Mouse (Mus musculus) lung, postnatal 0 days (tissue): ENCODE measurements around the gene Nradd. TPM values are rescaled to one million over a fixed set of nuclear protein-coding genes. Genes with fewer than 3 reads are reported as not detected.
A peak's percentile ranks its signal among the peaks of the same experiment; 100 is the strongest.

Experiments
- ATAC-seq: fragments of 200-750 bp; cut with Nextera tagmentation; 2 replicates; pipeline ENCODE4 v1.8.0; 2017; ENCODE audit warnings: moderate library complexity
- DNase-seq: peaks from one replicate; pipeline ENCODE4 v3.0.0-alpha.2; 2016; ENCODE audit warnings: low spot score
- H3K27ac ChIP-seq: fragments of 300-500 bp; sonication (generic); 2 replicates; pipeline ENCODE4 v1.5.1; 2014; ENCODE audit warnings: antibody characterized with exemption, mild to moderate bottlenecking, low read length, mixed read lengths
- H3K27me3 ChIP-seq: fragments of 300-500 bp; sonication (generic); replicated peaks from 2 replicates; pipeline ENCODE4 v1.6.1; 2014; ENCODE audit warnings: low read length, mixed read lengths; ENCODE audit not compliant: insufficient read depth
- H3K36me3 ChIP-seq: fragments of 300-500 bp; sonication (generic); 2 replicates; pipeline ENCODE4 v1.6.1; 2014; ENCODE audit warnings: low read length, mixed read lengths; ENCODE audit not compliant: insufficient read depth
- H3K4me1 ChIP-seq: fragments of 300-500 bp; sonication (generic); 2 replicates; pipeline ENCODE4 v1.6.1; 2014; ENCODE audit warnings: antibody characterized with exemption, low read depth, low read length, mixed read lengths; ENCODE audit not compliant: insufficient read depth
- H3K4me2 ChIP-seq: fragments of 300-500 bp; sonication (generic); replicated peaks from 2 replicates; pipeline ENCODE4 v1.6.1; 2014; ENCODE audit warnings: low read depth, mild to moderate bottlenecking, low read length, moderate library complexity, mixed read lengths
- H3K4me3 ChIP-seq: fragments of 300-500 bp; sonication (generic); 2 replicates; pipeline ENCODE4 v1.5.1; 2014; ENCODE audit warnings: low read depth, low read length
- H3K9ac ChIP-seq: fragments of 300-500 bp; sonication (generic); replicated peaks from 2 replicates; pipeline ENCODE4 v1.6.1; 2014; ENCODE audit warnings: low read depth, mild to moderate bottlenecking
- H3K9me3 ChIP-seq: fragments of 300-500 bp; sonication (generic); 2 replicates; pipeline ENCODE4 v1.6.1; 2016; ENCODE audit warnings: low read length, mixed read lengths
- CTCF ChIP-seq: IDR thresholded peaks from 2 replicates; pipeline ENCODE4 v1.5.1; 2016; ENCODE audit warnings: antibody characterized with exemption, mild to moderate bottlenecking
- EP300 ChIP-seq: IDR thresholded peaks from 2 replicates; pipeline ENCODE4 v1.6.1; 2016; ENCODE audit warnings: antibody characterized with exemption, mild to moderate bottlenecking, control low read depth
- WGBS: fragments of 180-500 bp; shearing (Covaris S2); extraction: QIAGEN DNeasy Blood & Tissue Kit; methylation state at CpG from one replicate; pipeline ENCODE4 v1.1.7; 2014; 5-methylcytosine and 5-hydroxymethylcytosine counted together
- polyA plus RNA-seq: library from polyadenylated mRNA; unstranded; fragments of >200 nt; fragmentation: Nextera tagmentation; extraction: Ambion mirVana; gene quantifications from 2 replicates; pipeline ENCODE4 v1.2.1, GENCODE M21; 2015

Gene Nradd
- polyA plus RNA-seq, 1 experiment from 2014 or later: 45.2 TPM

DNA sequence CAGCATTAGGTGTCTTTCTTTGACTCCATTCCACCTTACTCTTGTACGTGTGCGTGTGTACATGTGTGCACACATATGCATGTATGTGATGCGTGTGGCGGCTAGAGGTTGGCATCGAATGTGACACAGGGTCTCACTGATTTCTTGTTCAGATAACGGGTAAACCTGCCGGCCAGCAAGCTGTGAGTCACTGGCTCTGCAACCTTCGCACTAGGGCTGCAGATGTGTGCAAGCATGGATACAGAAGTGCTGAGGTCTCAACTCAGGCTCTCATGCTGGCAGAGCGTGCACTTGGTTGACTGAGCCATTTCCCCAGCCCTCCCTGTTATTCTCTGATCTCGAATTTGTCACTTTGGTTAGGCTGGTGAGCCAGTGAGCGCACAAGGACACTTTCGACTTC lies 35.3 kb upstream of the Nradd start:
- H3K4me3 ChIP-seq: no peak overlapping the region
- H3K27ac ChIP-seq: no peak overlapping the region
- DNase-seq: no peak
- TF ChIP-seq CTCF (no peak), EP300 (no peak)
- no peaks in the 10 kb centered on the region for H3K9me3 ChIP-seq
- no peak for ATAC-seq
- H3K4me1 ChIP-seq: peaks cover 17% of the 10 kb centered on the region; the same call in 1 of the 2 replicates
- WGBS: 87% methylated on average over 12 of the region's 12 CpGs
- H3K27me3 ChIP-seq: no peaks in the 10 kb centered on the region
- H3K9ac ChIP-seq: no peak overlapping the region
- no peak overlapping the region for H3K4me2 ChIP-seq
- no peaks in the 10 kb centered on the region for H3K36me3 ChIP-seq

DNA sequence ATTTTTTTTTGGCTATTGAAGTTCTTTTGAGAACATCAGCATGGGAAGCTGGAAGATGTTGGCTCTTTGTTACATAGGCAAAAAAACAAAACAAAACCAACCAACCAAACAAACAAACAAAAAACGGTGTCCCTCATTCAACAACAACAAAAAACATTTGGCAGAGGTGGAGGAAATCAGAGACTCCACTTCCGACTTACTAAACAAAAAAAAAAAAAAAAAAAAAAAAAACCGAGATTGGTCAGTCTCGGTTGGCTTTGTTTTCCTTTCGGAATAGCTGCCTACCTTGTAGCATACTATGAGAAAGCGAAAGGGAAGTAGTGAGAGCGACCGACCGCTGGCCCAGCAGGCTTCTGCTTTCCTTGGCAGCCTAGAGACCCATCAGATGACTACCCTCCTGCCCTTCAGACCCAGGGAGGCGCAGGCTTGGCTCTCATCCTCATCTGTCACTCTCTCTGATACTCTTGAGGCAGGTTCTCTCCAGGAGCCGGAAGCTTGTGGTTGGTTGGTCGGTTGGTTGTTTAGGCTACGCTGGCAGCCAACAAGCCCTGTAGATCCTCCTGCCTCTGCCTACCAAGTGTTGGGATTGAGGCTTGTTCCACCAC lies 33.3 kb upstream of the Nradd start:
- H3K4me1 ChIP-seq: peaks cover 18% of the 10 kb centered on the region; the same call in 1 of the 2 replicates
- peak overlapping the region; percentile 91 for H3K27ac ChIP-seq
- H3K36me3 ChIP-seq: no peaks in the 10 kb centered on the region
- H3K9ac ChIP-seq: peak overlapping the region; percentile 61
- no peak for TF ChIP-seq CTCF
- no peak for TF ChIP-seq EP300
- DNase-seq (peak; percentile 64), ATAC-seq (no peak)
- H3K9me3 ChIP-seq: no peaks in the 10 kb centered on the region
- H3K4me2 ChIP-seq: peak overlapping the region; percentile 58
- peak overlapping the region; percentile 60 for H3K4me3 ChIP-seq
- H3K27me3 ChIP-seq: no peaks in the 10 kb centered on the region
- WGBS: 55% methylated on average over 13 of the region's 13 CpGs

DNA sequence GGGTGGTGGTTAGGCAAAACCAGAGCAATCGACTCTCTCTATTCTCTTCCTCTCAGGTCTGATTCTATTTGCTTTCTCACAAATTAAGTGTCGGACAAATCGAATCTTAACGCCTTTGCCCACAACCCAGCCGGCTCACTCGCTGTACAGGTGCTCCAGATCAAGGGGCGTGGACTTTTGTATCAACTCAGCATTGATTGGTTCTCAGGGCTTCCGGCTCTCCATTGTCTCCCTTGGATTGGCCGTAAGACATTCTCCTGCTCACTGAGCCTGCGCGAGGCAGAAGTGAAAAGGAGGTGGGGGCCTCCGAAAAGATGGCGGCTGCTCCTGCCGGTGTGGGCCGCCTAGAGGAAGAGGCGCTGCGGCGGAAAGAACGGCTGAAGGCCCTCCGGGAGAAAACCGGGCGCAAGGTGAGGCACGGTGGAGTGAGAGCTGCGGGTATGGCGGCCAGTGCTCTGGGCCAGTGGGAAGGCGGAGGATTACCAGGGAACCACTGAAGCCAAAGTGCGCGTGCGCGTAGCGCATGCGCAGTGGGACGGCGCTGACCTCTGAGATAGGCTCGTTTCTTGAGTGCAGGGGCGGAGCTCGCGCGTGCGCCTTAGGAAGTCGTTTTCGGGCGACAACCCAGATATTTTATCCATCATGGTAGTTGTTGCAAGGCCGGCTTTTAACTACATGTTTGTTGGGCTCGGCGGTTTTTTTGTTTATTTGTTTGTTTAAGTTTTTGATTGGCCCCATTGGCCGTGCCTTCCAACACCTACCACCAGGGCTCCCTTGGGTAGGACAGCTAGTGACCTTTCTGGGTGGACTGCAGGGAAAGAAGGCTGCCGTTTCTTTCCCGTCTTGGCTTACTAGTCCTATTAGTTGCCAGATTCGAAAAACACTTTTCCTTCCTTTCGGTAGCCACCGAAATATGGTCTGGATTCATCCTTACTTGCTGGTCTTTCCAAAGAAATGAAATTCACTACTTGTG lies 32.3 kb upstream of the Nradd start, which contains the start of gene Ccdc12:
Gene Ccdc12 (plus strand): TSS at position 255 of the 973 bp plus-strand sequence.
- Histone ChIP-seq H3K27ac (peak within 1 kb of the TSS; percentile 91), H3K4me2 (peak within 1 kb of the TSS; percentile 58), H3K27me3 (no peaks in the 10 kb centered on the region), H3K9ac (peak within 1 kb of the TSS; percentile 61), H3K4me1 (peaks cover 18% of the 10 kb centered on the region; the same call in 1 of the 2 replicates), H3K36me3 (no peaks in the 10 kb centered on the region), H3K4me3 (peak within 1 kb of the TSS; percentile 60), H3K9me3 (no peaks in the 10 kb centered on the region)
- DNase-seq (peak; percentile 99), ATAC-seq (peak; percentile 85)
- 1% methylated on average over 50 of the region's 52 CpGs for WGBS
- TF ChIP-seq EP300: peak; percentile 11; the same call in 1 of the 2 replicates
- TF ChIP-seq CTCF: peak; percentile 53

DNA sequence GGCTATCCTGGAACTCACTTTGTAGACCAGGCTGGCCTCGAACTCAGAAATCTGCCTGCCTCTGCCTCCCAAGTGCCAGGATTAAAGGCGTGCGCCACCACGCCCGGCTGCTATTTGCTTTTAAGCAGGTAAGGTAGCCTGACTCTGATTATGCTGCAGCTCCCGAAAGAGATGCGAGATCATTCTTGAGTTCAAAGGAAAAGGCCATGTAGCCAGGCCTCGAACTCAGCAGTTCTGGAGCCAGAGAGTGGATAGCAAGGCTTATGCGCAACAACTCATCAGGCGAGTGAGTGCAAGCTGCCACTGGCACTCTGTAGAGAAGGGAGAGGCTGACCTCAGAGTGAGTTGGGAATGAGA lies 31.4 kb upstream of the Nradd start:
- Histone ChIP-seq H3K4me1 (peaks cover 18% of the 10 kb centered on the region; the same call in 1 of the 2 replicates), H3K4me2 (peak overlapping the region; percentile 58; the same call in 1 of the 2 replicates), H3K9ac (no peak overlapping the region), H3K27me3 (no peaks in the 10 kb centered on the region), H3K27ac (peak overlapping the region; percentile 91), H3K4me3 (no peak overlapping the region), H3K9me3 (no peaks in the 10 kb centered on the region), H3K36me3 (no peaks in the 10 kb centered on the region)
- ATAC-seq: no peak
- no peak for DNase-seq
- no peak for TF ChIP-seq EP300
- no peak for TF ChIP-seq CTCF
- 69% methylated on average over 9 of the region's 10 CpGs for WGBS

DNA sequence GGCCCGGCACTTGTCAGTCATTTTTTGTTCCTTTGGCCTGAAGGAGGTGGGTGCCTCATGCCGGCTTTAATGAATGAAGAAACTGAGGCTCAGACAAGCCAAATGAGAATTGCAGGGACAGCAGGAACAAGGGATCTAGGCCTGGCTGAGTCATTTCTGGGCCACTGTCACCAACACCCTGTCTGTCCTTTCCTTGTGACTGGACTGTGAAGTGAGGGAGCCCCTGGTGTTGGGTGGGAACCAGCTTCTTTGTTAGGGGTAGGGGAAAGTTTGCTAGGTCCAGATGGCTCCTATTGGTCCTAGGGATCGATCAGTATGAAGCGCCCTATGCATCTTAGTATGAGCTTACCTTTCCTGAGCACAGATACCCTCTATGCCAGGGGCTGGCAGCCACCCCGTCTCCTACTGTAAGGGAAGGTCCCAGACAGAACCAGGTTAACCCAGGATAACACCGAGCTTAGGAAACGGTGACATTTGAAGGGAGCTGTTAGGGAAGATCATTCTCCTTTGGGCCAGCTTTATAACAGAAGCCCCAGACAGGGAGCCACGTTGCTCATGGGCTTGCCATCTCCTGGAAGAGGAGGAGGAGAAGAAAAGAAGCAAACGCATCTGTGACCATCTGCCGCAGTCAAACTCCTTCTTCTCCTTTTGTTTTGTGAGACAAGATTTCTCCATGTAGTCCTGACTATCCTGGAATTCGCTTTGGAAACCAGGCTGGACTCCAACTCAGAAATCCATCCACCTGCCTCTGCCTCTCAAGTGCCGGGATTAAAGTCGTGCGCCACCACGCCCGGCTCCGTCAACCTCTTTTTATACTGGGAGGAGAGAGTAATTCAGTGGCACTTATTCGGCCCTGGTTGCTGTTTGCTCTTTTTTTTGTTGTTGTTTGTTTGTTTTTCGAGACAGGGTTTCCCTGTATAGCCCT lies 30.7 kb upstream of the Nradd start:
- TF ChIP-seq EP300 (no peak), CTCF (no peak)
- DNase-seq (no peak), ATAC-seq (no peak)
- WGBS: 71% methylated on average over 19 of the region's 19 CpGs
- no peak overlapping the region for H3K9ac ChIP-seq
- peaks cover 18% of the 10 kb centered on the region; the same call in 1 of the 2 replicates for H3K4me1 ChIP-seq
- no peaks in the 10 kb centered on the region for H3K36me3 ChIP-seq
- 0 out of 2 replicates have a peak overlapping the region, but pooled peaks have one; percentile 72 for H3K4me3 ChIP-seq
- peak overlapping the region; percentile 91 for H3K27ac ChIP-seq
- H3K27me3 ChIP-seq: no peaks in the 10 kb centered on the region
- H3K4me2 ChIP-seq: peak overlapping the region; percentile 95
- H3K9me3 ChIP-seq: no peaks in the 10 kb centered on the region
